Mouse (Mus musculus): ENCODE data around the gene Twist1. TPM values are rescaled to one million over a fixed set of nuclear protein-coding genes. Genes with fewer than 3 reads are reported as not detected.

Gene Twist1
- total RNA-seq, 2 experiments from 2014 or later = 0.92 to 1.3 TPM

GRCm38 (mm10) chr12:33959206-33959605 lies 1.7 kb downstream of the Twist1 start:
- intact Hi-C loops (cut with DNase I) = no loop called here

GRCm38 (mm10) chr12:33959846-33960245 lies 2.4 kb downstream of the Twist1 start:
- Histone ChIP-seq H3K4me3 (peak overlapping the region; percentile 81), H3K27ac (no peak overlapping the region)
- intact Hi-C loops (cut with DNase I) = no loop called here
- DNase-seq = no peak
- no peak for TF ChIP-seq CTCF (IDR thresholded peaks at IDR 0.05)

More at GRCm38 (mm10) chr12:33959206-33959605, 1.7 kb downstream of the Twist1 start:
- peak overlapping the region; percentile 81 for H3K4me3 ChIP-seq
- TF ChIP-seq CTCF (IDR thresholded peaks at IDR 0.05) = no peak
- no peak for DNase-seq
- H3K27ac ChIP-seq = peak overlapping the region; percentile 84

- intact Hi-C loops (cut with DNase I) = no loop called here
- H3K27ac ChIP-seq = no peak overlapping the region
- no peak for TF ChIP-seq CTCF (IDR thresholded peaks at IDR 0.05)
- DNase-seq = no peak
- peak overlapping the region; percentile 9 for H3K4me3 ChIP-seq
Observed at GRCm38 (mm10) chr12:33961013-33961412, 3.5 kb downstream of the Twist1 start.

- intact Hi-C loops (cut with DNase I) = no loop called here
- DNase-seq = peak; percentile 22
- H3K4me3 ChIP-seq = peak overlapping the region; percentile 43
Observed at GRCm38 (mm10) chr12:33962118-33962772, 4.8 kb downstream of the Twist1 start.

GRCm38 (mm10) chr12:33962773-33963130 lies 5.3 kb downstream of the Twist1 start:
- peak overlapping the region; percentile 59 for H3K27ac ChIP-seq
- intact Hi-C loops (cut with DNase I) = no loop called here
- H3K4me3 ChIP-seq = peak overlapping the region; percentile 43
- TF ChIP-seq CTCF (IDR thresholded peaks at IDR 0.05) = no peak
- no peak for DNase-seq

More at GRCm38 (mm10) chr12:33962118-33962772, 4.8 kb downstream of the Twist1 start:
- no peak for TF ChIP-seq CTCF (IDR thresholded peaks at IDR 0.05)
- peak overlapping the region; percentile 59 for H3K27ac ChIP-seq

GRCm38 (mm10) chr12:33963671-33964369 lies 6.3 kb downstream of the Twist1 start:
- TF ChIP-seq CTCF (IDR thresholded peaks at IDR 0.05) = no peak
- Histone ChIP-seq H3K4me3 (peak overlapping the region; percentile 5; the same call in 1 of the 2 replicates), H3K27ac (peak overlapping the region; percentile 48)
- DNase-seq = no peak
- intact Hi-C loops (cut with DNase I) = no loop called here

- TF ChIP-seq CTCF (IDR thresholded peaks at IDR 0.05) = no peak
- Histone ChIP-seq H3K4me3 (no peak overlapping the region), H3K27ac (peak overlapping the region; percentile 24; the same call in 1 of the 2 replicates)
- intact Hi-C loops (cut with DNase I) = no loop called here
- DNase-seq = no peak
Observed at GRCm38 (mm10) chr12:33964427-33964826, 7.0 kb downstream of the Twist1 start.

GRCm38 (mm10) chr12:33965661-33966360 lies 8.3 kb downstream of the Twist1 start:
- no peak for TF ChIP-seq CTCF (IDR thresholded peaks at IDR 0.05)
- no peak for DNase-seq
- intact Hi-C loops (cut with DNase I) = no loop called here
- no peak overlapping the region; the same call in 1 of the 2 replicates for H3K27ac ChIP-seq
- H3K4me3 ChIP-seq = no peak overlapping the region

- intact Hi-C loops (cut with DNase I) = no loop called here
- no peak for TF ChIP-seq CTCF (IDR thresholded peaks at IDR 0.05)
- peak overlapping the region; percentile 65 for H3K27ac ChIP-seq
- DNase-seq = peak; percentile 36
- peak overlapping the region; percentile 64 for H3K4me3 ChIP-seq
Observed at GRCm38 (mm10) chr12:33966490-33967415, 9.3 kb downstream of the Twist1 start.

GRCm38 (mm10) chr12:33967514-33967913 lies 10.0 kb downstream of the Twist1 start:
- no peak for TF ChIP-seq CTCF (IDR thresholded peaks at IDR 0.05)
- intact Hi-C loops (cut with DNase I) = no loop called here
- Histone ChIP-seq H3K4me3 (peak overlapping the region; percentile 64), H3K27ac (peak overlapping the region; percentile 65; the same call in 1 of the 2 replicates)
- peak; percentile 19 for DNase-seq

GRCm38 (mm10) chr12:33968041-33968897 lies 10.8 kb downstream of the Twist1 start:
- intact Hi-C loops (cut with DNase I) = no loop called here
- TF ChIP-seq CTCF (IDR thresholded peaks at IDR 0.05) = no peak
- peak; percentile 16 for DNase-seq
- Histone ChIP-seq H3K4me3 (peak overlapping the region; percentile 64), H3K27ac (no peak overlapping the region)

Measured in gastrocnemius, adult 2 months (tissue).